Comparison of ENCODE assay signal across 8 mouse cellular contexts in genomic region chr17:78737096-78737495, GRCm38 (mm10). TPM values are rescaled to one million over a fixed set of nuclear protein-coding genes. Genes with fewer than 3 reads are reported as not detected.
DNase-seq lines count a peak whose midpoint lies in the region; ATAC-seq and TF ChIP-seq lines count a peak whose summit lies in the region.

Gene Strn (minus strand): TSS chr17:78737196.

- no peak for DNase-seq in layer of hippocampus, adult 8-10 months (ENCODE audit: low spot score in 2 of 2)
- no peak for DNase-seq in layer of hippocampus, adult 11-12 months (ENCODE audit: low spot score)
- DNase-seq in heart, postnatal 14 days = no peak
- DNase-seq in limb, embryonic 14.5 days (ENCODE audit: low spot score) = no peak
- DNase-seq in cerebellum, adult 8-10 months = no peak

- WGBS in limb, embryonic 14.5 days = 32% methylated on average over 4 of the region's 4 CpGs
- 43% methylated on average over 4 of the region's 4 CpGs for WGBS in stomach, embryonic 14.5 days

- H3K27me3 ChIP-seq in limb, embryonic 14.5 days (ENCODE audit: control insufficient read depth, insufficient read depth, low read length) = no peaks in the 10 kb centered on the region
- no peaks in the 10 kb centered on the region for H3K27me3 ChIP-seq in stomach, embryonic 14.5 days (ENCODE audit: control insufficient read depth, insufficient read depth, low read length)

- no peak for TF ChIP-seq CTCF in cortical plate, adult 2 months (IDR thresholded peaks at IDR 0.05; ENCODE audit: extremely low read depth, insufficient read depth, low read length)

- peaks cover 2% of the 10 kb centered on the region for H3K4me1 ChIP-seq in cortical plate, adult 2 months (ENCODE audit: control insufficient read depth, insufficient read depth, low read length)
- peaks cover 11% of the 10 kb centered on the region for H3K4me1 ChIP-seq in limb, embryonic 14.5 days (ENCODE audit: control insufficient read depth, insufficient read depth, low read length)
- peaks cover 6% of the 10 kb centered on the region for H3K4me1 ChIP-seq in stomach, embryonic 14.5 days (ENCODE audit: control insufficient read depth, insufficient read depth, low read length)

- H3K36me3 ChIP-seq in limb, embryonic 14.5 days (ENCODE audit: control insufficient read depth, insufficient read depth, low read length) = no peaks in the 10 kb centered on the region
- H3K36me3 ChIP-seq in stomach, embryonic 14.5 days (ENCODE audit: control insufficient read depth, insufficient read depth, low read length) = no peaks in the 10 kb centered on the region

- H3K4me3 ChIP-seq in cortical plate, adult 2 months (ENCODE audit: insufficient read depth, low read length) = peak within 1 kb of the TSS; percentile 59
- peak within 1 kb of the TSS; percentile 99 for H3K4me3 ChIP-seq in limb, embryonic 14.5 days (replicated peaks; ENCODE audit: low read length)
- H3K4me3 ChIP-seq in stomach, embryonic 14.5 days (ENCODE audit: low read depth, low read length) = peak within 1 kb of the TSS; percentile 64

- peak within 1 kb of the TSS; percentile 92 for H3K9ac ChIP-seq in limb, embryonic 14.5 days (ENCODE audit: low read depth, low read length, severe bottlenecking)
- peak within 1 kb of the TSS; percentile 83 for H3K9ac ChIP-seq in stomach, embryonic 14.5 days (replicated peaks; ENCODE audit: low read depth, low read length)

- intact Hi-C loops in heart, postnatal 14 days (cut with DNase I) = loop anchor here (5.0 kb wide), 1 partner anchor 55 kb away; no protein-coding TSS in a partner anchor

- H3K4me2 ChIP-seq in limb, embryonic 14.5 days (replicated peaks; ENCODE audit: low read depth, low read length, severe bottlenecking) = peak within 1 kb of the TSS; percentile 80
- H3K4me2 ChIP-seq in stomach, embryonic 14.5 days (replicated peaks; ENCODE audit: low read depth, low read length) = peak within 1 kb of the TSS; percentile 66

- H3K27ac ChIP-seq in cortical plate, adult 2 months (ENCODE audit: insufficient read depth, low read length) = peak within 1 kb of the TSS; percentile 90
- peak within 1 kb of the TSS; percentile 85 for H3K27ac ChIP-seq in limb, embryonic 14.5 days (replicated peaks; ENCODE audit: low read depth, low read length)
- H3K27ac ChIP-seq in stomach, embryonic 14.5 days (ENCODE audit: low read length) = peak within 1 kb of the TSS; percentile 86; the same call in 1 of the 2 replicates

- H3K9me3 ChIP-seq in limb, embryonic 14.5 days (ENCODE audit: control insufficient read depth, low read length) = no peaks in the 10 kb centered on the region
- H3K9me3 ChIP-seq in stomach, embryonic 14.5 days (ENCODE audit: control insufficient read depth, low read depth, low read length) = no peaks in the 10 kb centered on the region

- no peak for ATAC-seq in limb, embryonic 14.5 days (ENCODE audit: low FRiP score, low read depth)
- ATAC-seq in stomach, embryonic 14.5 days (ENCODE audit: insufficient number of reproducible peaks, insufficient read depth, low FRiP score, low read depth) = no peak
- no peak for ATAC-seq in activated CD4-positive, CD25-positive, alpha-beta regulatory T cell, adult 4 months

- TF ChIP-seq POLR2A in cortical plate, adult 2 months (IDR thresholded peaks at IDR 0.05; ENCODE audit: extremely low read depth, insufficient read depth, low read length) = no peak
- no peak for TF ChIP-seq POLR2A in limb, embryonic 14.5 days (IDR thresholded peaks at IDR 0.05; ENCODE audit: borderline replicate concordance, extremely low read depth, insufficient read depth, insufficient read length)

RNA-seq across cellular contexts. Expression of gene Strn, which starts in this region (rescaled TPM):
- 10 to 100 TPM; 50.2 to 59.6 (median 54.6) TPM for total RNA-seq in layer of hippocampus, adult 8-10 months (2022)
- polyA plus RNA-seq in cortical plate, adult 2 months (2012; rRNA removed) = 22.3 and 29.5 TPM in 2 replicates
- 10 to 100 TPM; 30.1 to 32.2 TPM for total RNA-seq in heart, postnatal 14 days (2021)
- polyA plus RNA-seq in limb, embryonic 14.5 days (2012; rRNA removed) = 8.5 TPM in 2 replicates
- 7.1 and 7.2 TPM in 2 replicates for polyA plus RNA-seq in limb, embryonic 14.5 days (2014; fragmentation: Nextera tagmentation; extraction: Ambion mirVana)
- 7.6 and 8.8 TPM in 2 replicates for polyA plus RNA-seq in stomach, embryonic 14.5 days (2014; fragmentation: Nextera tagmentation; extraction: Ambion mirVana)
- polyA plus RNA-seq in activated CD4-positive, CD25-positive, alpha-beta regulatory T cell, adult 4 months (2017; shearing (Covaris generic)) = 1 to 10 TPM; 8.3 to 8.8 TPM
